Mouse (Mus musculus) ES-E14 (cell line): ENCODE measurements around the gene Tmem213. TPM values are rescaled to one million over a fixed set of nuclear protein-coding genes. Genes with fewer than 3 reads are reported as not detected.

ENCODE experiments used
- DNase-seq: peaks from one replicate; pipeline ENCODE4 v3.0.0-alpha.2; 2013; ENCODE audit warnings: low read depth, low spot score
- H3K27ac ChIP-seq: 2 replicates; pipeline ENCODE4 v1.5.1; 2012; ENCODE audit warnings: low read depth, mild to moderate bottlenecking, low read length, moderate library complexity, mixed read lengths; ENCODE audit not compliant: poor library complexity, insufficient read depth, severe bottlenecking
- H3K36me3 ChIP-seq: 2 replicates; pipeline ENCODE4 v1.6.1; 2012; ENCODE audit warnings: mild to moderate bottlenecking, low read length, moderate library complexity, mixed read lengths; ENCODE audit not compliant: control insufficient read depth, poor library complexity, insufficient read depth, severe bottlenecking
- H3K4me1 ChIP-seq, 2 experiments: fragments of 150-350 bp in 1 of 2; sonication (generic) in 1 of 2; 2 replicates each; pipeline ENCODE4 v1.6.1; 2012; ENCODE audit warnings: low read length in 2 of 2, mild to moderate bottlenecking in 1 of 2, mixed read lengths in 1 of 2; ENCODE audit not compliant: control insufficient read depth in 2 of 2, insufficient read depth in 2 of 2, poor library complexity in 1 of 2
- H3K4me3 ChIP-seq, 2 experiments: fragments of 150-350 bp in 1 of 2; sonication (generic) in 1 of 2; 2 replicates each; pipeline ENCODE4 v1.5.1; 2012; ENCODE audit warnings: low read length in 2 of 2, low read depth in 1 of 2, mild to moderate bottlenecking in 1 of 2, mixed read lengths in 1 of 2; ENCODE audit not compliant: insufficient read depth in 1 of 2, poor library complexity in 1 of 2, severe bottlenecking in 1 of 2
- H3K9ac ChIP-seq: 2 replicates; pipeline ENCODE4 v1.6.1; 2012; ENCODE audit warnings: low read depth, mild to moderate bottlenecking, low read length, mixed read lengths; ENCODE audit not compliant: poor library complexity, insufficient read depth, severe bottlenecking
- H3K9me3 ChIP-seq: fragments of 150-350 bp; sonication (generic); 2 replicates; pipeline ENCODE4 v1.6.1; 2012; ENCODE audit warnings: low read depth, mild to moderate bottlenecking, low read length; ENCODE audit not compliant: control insufficient read depth, insufficient read depth
- CHD2 ChIP-seq: IDR thresholded peaks from 2 replicates; pipeline ENCODE4 v1.6.1; 2014; ENCODE audit warnings: mild to moderate bottlenecking, low read depth, low read length, inconsistent platforms
- HCFC1 ChIP-seq: IDR thresholded peaks from 2 replicates; pipeline ENCODE4 v1.6.1; 2012; ENCODE audit warnings: low read length, inconsistent platforms, borderline replicate concordance; ENCODE audit not compliant: insufficient read depth
- MAFK ChIP-seq: IDR thresholded peaks from 2 replicates; pipeline ENCODE4 v1.6.1; 2014; ENCODE audit warnings: mild to moderate bottlenecking, low read depth, low read length, inconsistent platforms; ENCODE audit not compliant: insufficient read depth
- ZC3H11A ChIP-seq: IDR thresholded peaks from 2 replicates; pipeline ENCODE4 v1.6.1; 2012; ENCODE audit warnings: low read depth, mild to moderate bottlenecking, inconsistent platforms, low read length, borderline replicate concordance
- ZNF384 ChIP-seq: IDR thresholded peaks from 2 replicates; pipeline ENCODE4 v1.6.1; 2012; ENCODE audit warnings: low read depth, low read length, inconsistent platforms
- in situ Hi-C, 2 experiments: fragments of 600-800 bp; cut with MboI; formaldehyde crosslinking; loops; one replicate each; pipeline ENCODE4 v1.15.1; 2025; ENCODE audit warnings: low sequenced_read_pairs in 2 of 2, inconsistent platforms in 1 of 2; ENCODE audit not compliant: unreplicated experiment in 2 of 2
- total RNA-seq: library from RNA; depleted of rRNA; stranded (reverse); fragments of 300-350 nt; gene quantifications from 2 replicates; pipeline ENCODE4 v1.2.3, GENCODE M21; 2012

Gene Tmem213
- total RNA-seq, 1 experiment = not detected

DNA sequence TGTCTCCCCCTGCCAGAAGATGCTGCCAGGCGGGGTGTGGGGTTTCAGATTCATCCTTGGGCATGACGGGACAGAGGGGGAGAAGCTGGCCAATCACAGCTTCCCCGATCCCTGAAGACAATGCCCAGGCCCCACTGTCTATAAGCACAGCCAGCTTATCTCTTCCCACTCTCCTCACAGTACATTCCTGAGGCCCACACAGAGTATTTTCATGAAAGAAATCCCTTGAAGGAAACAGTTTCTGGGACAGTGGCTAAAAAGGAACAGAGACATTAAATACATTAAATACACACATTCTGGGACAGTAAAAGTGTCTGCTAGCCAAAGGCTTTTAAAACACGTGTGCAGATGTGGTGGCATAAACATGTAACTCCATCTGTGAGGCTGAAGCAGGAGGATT, 28.7 kb upstream of the Tmem213 start:
- in situ Hi-C loops = no loop called here
- Histone ChIP-seq H3K9ac (no peak overlapping the region), H3K4me3 (no peak overlapping the region), H3K27ac (no peak overlapping the region), H3K9me3 (no peaks in the 10 kb centered on the region), H3K36me3 (no peaks in the 10 kb centered on the region), H3K4me1 (peaks cover 0 to 4% of the 10 kb centered on the region in 2 experiments; a peak in 1 of 4 replicates)
- TF ChIP-seq ZC3H11A = no peak
- no peak for TF ChIP-seq CHD2
- no peak for TF ChIP-seq HCFC1
- no peak for TF ChIP-seq MAFK
- no peak for TF ChIP-seq ZNF384
- DNase-seq = no peak

DNA sequence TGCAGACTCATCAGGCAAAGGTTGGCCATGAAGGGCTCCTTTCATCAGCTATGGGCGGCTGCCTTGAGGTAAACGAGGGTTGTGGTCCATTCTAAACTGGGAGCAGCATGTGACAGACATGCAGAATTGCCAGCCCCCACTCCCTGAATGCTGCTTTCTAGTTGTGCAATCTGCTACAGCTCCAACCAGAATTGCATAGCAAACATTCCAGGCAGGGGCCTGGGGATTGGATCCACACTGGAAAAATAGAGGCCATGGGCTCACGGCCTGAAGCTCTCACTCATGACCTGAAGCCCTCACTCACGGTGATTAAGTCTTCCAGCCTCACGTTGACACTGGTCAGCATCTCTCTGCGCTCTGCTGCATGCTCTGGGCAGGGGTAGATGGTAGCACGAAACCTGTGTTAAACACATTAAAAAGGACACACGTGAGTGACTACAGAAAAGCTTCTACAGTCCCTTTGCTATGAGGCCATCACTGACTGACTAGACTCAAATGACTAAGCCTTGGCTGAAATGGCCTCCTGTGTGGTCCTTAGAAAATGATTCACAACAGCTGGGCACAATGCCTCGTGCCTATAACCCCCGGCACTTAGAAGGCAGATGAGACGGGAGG, 27.2 kb upstream of the Tmem213 start:
- no peak overlapping the region for H3K27ac ChIP-seq
- peaks cover 0 to 4% of the 10 kb centered on the region in 2 experiments; a peak in 1 of 4 replicates for H3K4me1 ChIP-seq
- in situ Hi-C loops = no loop called here
- no peak for TF ChIP-seq MAFK
- TF ChIP-seq HCFC1 = no peak
- no peak for TF ChIP-seq CHD2
- TF ChIP-seq ZC3H11A = no peak
- H3K9ac ChIP-seq = no peak overlapping the region
- H3K4me3 ChIP-seq = no peak overlapping the region
- no peak for DNase-seq
- H3K9me3 ChIP-seq = no peaks in the 10 kb centered on the region
- H3K36me3 ChIP-seq = no peaks in the 10 kb centered on the region

DNA sequence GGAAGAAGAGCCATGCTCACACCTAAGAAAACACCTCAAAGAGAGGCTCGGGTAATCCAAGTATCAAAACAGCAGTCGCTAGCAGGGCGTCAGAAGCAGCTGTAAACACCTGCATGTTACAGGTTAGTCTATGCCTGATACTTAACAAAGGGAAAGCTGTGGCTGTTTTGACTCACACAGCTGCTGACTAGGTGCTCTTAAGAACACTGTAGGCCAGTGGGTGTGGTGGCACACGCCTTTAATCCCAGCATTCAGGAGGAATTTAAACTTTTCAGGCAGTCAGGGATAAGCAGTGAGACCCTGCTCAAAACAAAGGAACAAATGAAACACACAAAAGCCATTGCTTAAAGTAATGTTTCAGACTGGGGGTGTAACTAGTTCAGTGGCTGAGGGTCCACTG, 25.9 kb upstream of the Tmem213 start:
- no peak overlapping the region for H3K9ac ChIP-seq
- in situ Hi-C loops = no loop called here

DNA sequence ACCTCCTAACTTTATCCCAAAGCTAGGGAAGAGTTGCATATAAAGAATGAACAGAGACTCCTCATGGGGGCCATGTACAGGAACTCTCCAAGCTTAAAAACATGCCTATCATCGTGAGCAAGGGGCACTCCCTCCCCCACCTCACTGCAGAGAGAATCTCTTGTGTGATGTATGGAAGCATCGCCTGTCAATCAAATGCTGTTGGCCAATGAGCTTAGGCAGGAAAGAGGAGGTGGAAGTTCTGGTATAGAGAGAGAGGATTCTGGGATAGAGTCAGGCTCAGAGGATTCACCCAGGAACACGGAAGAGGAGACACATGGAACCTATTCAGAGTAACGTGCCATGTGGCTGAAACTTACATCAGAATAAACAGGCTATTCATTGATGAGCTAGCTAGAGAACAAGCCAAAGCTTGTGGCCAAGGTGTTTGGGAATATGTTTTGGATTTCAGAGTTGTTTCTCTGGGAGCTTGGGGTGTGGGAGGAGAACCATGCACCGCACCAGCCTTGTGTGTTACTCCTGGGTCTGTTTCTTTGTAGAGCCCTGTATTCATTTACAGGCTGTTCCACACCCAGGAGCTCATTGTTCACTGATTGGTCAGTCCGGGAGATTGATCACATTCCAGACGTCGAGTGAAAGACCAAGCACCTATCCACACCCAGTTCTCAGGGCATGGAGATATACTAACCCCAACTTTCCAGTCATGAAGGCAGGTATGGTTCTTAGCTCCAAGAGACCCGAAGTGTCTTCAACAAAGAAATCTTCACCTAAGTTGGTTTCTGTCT, 21.6 kb upstream of the Tmem213 start:
- 0 out of 2 replicates have a peak, but pooled peaks cover 2% of the 10 kb centered on the region for H3K36me3 ChIP-seq
- peaks cover 0 to 5% of the 10 kb centered on the region in 2 experiments; a peak in 1 of 4 replicates for H3K4me1 ChIP-seq
- in situ Hi-C loops = no loop called here
- H3K4me3 ChIP-seq = peak overlapping the region in 1 of 2 experiments; percentile 12; a peak in 1 of 4 replicates
- no peak for DNase-seq
- H3K27ac ChIP-seq = no peak overlapping the region
- peak; percentile 81 for TF ChIP-seq CHD2
- no peak for TF ChIP-seq HCFC1
- no peaks in the 10 kb centered on the region for H3K9me3 ChIP-seq
- no peak overlapping the region for H3K9ac ChIP-seq

More for the DNA sequence above, 25.9 kb upstream of the Tmem213 start:
- no peak overlapping the region for H3K27ac ChIP-seq
- no peaks in the 10 kb centered on the region for H3K9me3 ChIP-seq
- H3K36me3 ChIP-seq = 0 out of 2 replicates have a peak, but pooled peaks cover 2% of the 10 kb centered on the region
- peaks cover 0 to 9% of the 10 kb centered on the region in 2 experiments; a peak in 2 of 4 replicates for H3K4me1 ChIP-seq
- TF ChIP-seq MAFK = no peak
- TF ChIP-seq CHD2 = no peak
- no peak for TF ChIP-seq ZC3H11A
- TF ChIP-seq HCFC1 = no peak
- no peak for TF ChIP-seq ZNF384
- DNase-seq = peak; percentile 36
- no peak overlapping the region for H3K4me3 ChIP-seq
